Mouse (Mus musculus): ENCODE data around the gene Jarid2.
"Not testable (repeated sequence)": the region's sequence is repeated elsewhere in the genome, so short reads cannot be mapped to it uniquely, and the experiment has no call there.

GRCm38 (mm10) chr13:44869418-44870119 lies 140.3 kb downstream of the Jarid2 start:
- TF ChIP-seq POLR2A (IDR thresholded peaks at IDR 0.05; ENCODE audit: low read depth, low read length); CTCF (conservative IDR thresholded peaks at IDR 0.05; ENCODE audit: insufficient read depth, insufficient read length, low read depth, low read length): not testable (repeated sequence)
